Mouse (Mus musculus): ENCODE results near the gene 1700086D15Rik. TPM values are rescaled to one million over a fixed set of nuclear protein-coding genes. Genes with fewer than 3 reads are reported as not detected.

Gene 1700086D15Rik
- polyA plus RNA-seq, 1 experiment from 2014 or later = not detected

DNA sequence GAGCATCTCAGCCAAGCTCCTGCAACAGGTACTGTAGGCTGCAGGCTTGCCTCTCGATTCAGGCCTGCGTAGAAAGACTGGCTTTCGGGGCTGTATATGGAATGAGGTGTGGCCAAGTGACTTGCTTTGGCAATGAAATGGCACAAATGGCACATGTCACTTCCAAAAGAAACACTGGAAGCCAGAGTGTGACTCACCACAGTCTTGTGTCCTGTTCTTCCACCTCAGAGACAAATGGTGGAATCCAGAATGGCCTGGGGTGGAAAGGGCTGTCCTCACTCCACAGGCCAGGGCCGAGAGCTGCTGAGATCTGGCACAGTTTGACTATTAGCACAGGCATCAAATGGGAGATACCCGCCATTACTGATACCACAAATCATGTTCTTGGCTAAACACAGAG lies 6.7 kb downstream of the 1700086D15Rik start:
- Histone ChIP-seq H3K4me2 (replicated peaks; ENCODE audit: low read depth, low read length) (no peak overlapping the region), H3K4me1 (ENCODE audit: control insufficient read depth, insufficient read depth, low read length) (0 out of 2 replicates have a peak, but pooled peaks cover 4% of the 10 kb centered on the region), H3K9ac (replicated peaks; ENCODE audit: low read depth, low read length) (no peak overlapping the region), H3K36me3 (ENCODE audit: control insufficient read depth, insufficient read depth, low read length) (no peaks in the 10 kb centered on the region), H3K27me3 (ENCODE audit: control insufficient read depth, insufficient read depth, low read length) (no peaks in the 10 kb centered on the region), H3K9me3 (ENCODE audit: control insufficient read depth, low read depth, low read length) (no peaks in the 10 kb centered on the region), H3K27ac (ENCODE audit: low read length) (no peak overlapping the region), H3K4me3 (ENCODE audit: low read depth, low read length) (no peak overlapping the region)
- WGBS = 81% methylated on average over 5 of the region's 5 CpGs
- ATAC-seq (ENCODE audit: insufficient number of reproducible peaks, insufficient read depth, low FRiP score, low read depth) = no peak

DNA sequence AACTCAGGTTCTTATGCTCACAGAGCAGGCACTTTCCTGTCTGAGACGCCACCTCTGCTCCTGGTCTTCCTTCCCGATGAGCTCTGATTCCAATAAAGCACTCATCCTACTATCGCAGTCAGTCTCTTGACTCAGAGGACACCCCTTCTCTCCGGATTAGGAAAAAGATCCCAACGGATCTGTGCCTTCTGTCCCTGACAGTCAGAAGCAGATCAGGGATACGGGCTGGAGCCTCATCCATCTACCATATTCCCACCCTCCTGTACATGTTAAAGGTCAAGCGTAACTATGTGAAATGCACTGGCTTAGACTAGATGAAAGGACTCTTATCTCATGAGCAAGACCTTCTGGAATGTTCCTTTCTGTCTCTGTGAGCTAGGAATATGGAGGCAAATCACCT lies 11.2 kb downstream of the 1700086D15Rik start:
- H3K27ac ChIP-seq (ENCODE audit: low read length) = no peak overlapping the region
- no peaks in the 10 kb centered on the region for H3K36me3 ChIP-seq (ENCODE audit: control insufficient read depth, insufficient read depth, low read length)
- H3K27me3 ChIP-seq (ENCODE audit: control insufficient read depth, insufficient read depth, low read length) = no peaks in the 10 kb centered on the region
- no peak overlapping the region for H3K4me3 ChIP-seq (ENCODE audit: low read depth, low read length)
- no peak overlapping the region for H3K4me2 ChIP-seq (replicated peaks; ENCODE audit: low read depth, low read length)
- H3K9me3 ChIP-seq (ENCODE audit: control insufficient read depth, low read depth, low read length) = no peaks in the 10 kb centered on the region
- H3K4me1 ChIP-seq (ENCODE audit: control insufficient read depth, insufficient read depth, low read length) = no peaks in the 10 kb centered on the region
- no peak overlapping the region for H3K9ac ChIP-seq (replicated peaks; ENCODE audit: low read depth, low read length)
- WGBS = 71% methylated on average over 7 of the region's 7 CpGs
- no peak for ATAC-seq (ENCODE audit: insufficient number of reproducible peaks, insufficient read depth, low FRiP score, low read depth)

DNA sequence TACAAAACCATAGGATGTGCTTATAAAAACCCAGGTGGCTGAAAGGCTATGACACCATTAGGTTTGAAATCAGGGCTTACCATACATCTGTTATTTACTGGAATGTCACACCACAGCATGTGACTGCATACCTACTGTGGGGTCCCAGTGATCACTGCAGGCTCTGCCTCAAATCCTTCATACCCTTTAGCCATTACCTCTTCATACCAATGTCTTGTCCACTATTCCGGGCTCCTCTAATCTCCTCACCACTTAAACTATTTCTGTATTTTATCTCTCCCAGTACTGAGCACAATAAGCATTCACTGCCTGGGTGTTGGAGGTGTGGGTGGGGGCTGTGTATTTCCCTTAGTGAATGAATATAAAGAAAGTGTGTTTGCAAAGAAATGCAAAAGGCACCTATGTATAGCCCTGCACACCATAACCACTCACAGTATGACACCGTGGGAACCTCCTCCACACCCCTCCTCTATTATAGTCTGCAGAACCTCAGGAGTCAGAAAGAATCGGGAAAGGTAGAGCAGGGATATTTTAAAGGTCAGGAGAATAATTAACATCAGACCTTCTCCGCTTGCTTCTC lies 16.8 kb downstream of the 1700086D15Rik start:
- 63% methylated on average over 4 of the region's 4 CpGs for WGBS
- H3K9me3 ChIP-seq (ENCODE audit: control insufficient read depth, low read depth, low read length) = no peaks in the 10 kb centered on the region
- H3K27me3 ChIP-seq (ENCODE audit: control insufficient read depth, insufficient read depth, low read length) = no peaks in the 10 kb centered on the region
- H3K4me3 ChIP-seq (ENCODE audit: low read depth, low read length) = no peak overlapping the region
- no peak overlapping the region for H3K9ac ChIP-seq (replicated peaks; ENCODE audit: low read depth, low read length)
- H3K27ac ChIP-seq (ENCODE audit: low read length) = no peak overlapping the region
- ATAC-seq (ENCODE audit: insufficient number of reproducible peaks, insufficient read depth, low FRiP score, low read depth) = no peak
- H3K4me1 ChIP-seq (ENCODE audit: control insufficient read depth, insufficient read depth, low read length) = no peaks in the 10 kb centered on the region
- H3K4me2 ChIP-seq (replicated peaks; ENCODE audit: low read depth, low read length) = no peak overlapping the region
- no peaks in the 10 kb centered on the region for H3K36me3 ChIP-seq (ENCODE audit: control insufficient read depth, insufficient read depth, low read length)

DNA sequence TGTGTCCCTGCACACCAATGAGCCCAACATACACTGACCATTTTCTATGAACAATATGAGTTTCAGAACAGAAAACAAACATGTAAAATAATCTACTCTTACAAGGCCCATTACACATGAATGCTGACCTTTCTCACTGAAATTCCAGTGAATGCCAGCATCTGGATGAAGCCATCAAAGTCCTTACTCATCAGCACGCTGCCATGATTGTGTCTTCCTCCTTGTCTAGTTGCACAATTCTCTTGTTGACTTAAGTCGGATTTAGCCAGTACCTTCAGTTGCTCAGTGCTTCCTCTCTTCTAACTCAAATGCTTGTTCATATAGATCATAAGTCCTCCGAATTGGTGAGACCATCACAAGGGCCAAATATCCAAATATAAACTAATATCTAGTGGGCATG lies 20.7 kb downstream of the 1700086D15Rik start:
- H3K4me3 ChIP-seq (ENCODE audit: low read depth, low read length) = no peak overlapping the region
- H3K36me3 ChIP-seq (ENCODE audit: control insufficient read depth, insufficient read depth, low read length) = no peaks in the 10 kb centered on the region
- no peak overlapping the region for H3K4me2 ChIP-seq (replicated peaks; ENCODE audit: low read depth, low read length)
- H3K4me1 ChIP-seq (ENCODE audit: control insufficient read depth, insufficient read depth, low read length) = no peaks in the 10 kb centered on the region
- no peak overlapping the region for H3K27ac ChIP-seq (ENCODE audit: low read length)
- H3K9me3 ChIP-seq (ENCODE audit: control insufficient read depth, low read depth, low read length) = no peaks in the 10 kb centered on the region
- no peak overlapping the region for H3K9ac ChIP-seq (replicated peaks; ENCODE audit: low read depth, low read length)
- 87% methylated on average over 3 of the region's 3 CpGs for WGBS
- no peak for ATAC-seq (ENCODE audit: insufficient number of reproducible peaks, insufficient read depth, low FRiP score, low read depth)
- no peaks in the 10 kb centered on the region for H3K27me3 ChIP-seq (ENCODE audit: control insufficient read depth, insufficient read depth, low read length)

DNA sequence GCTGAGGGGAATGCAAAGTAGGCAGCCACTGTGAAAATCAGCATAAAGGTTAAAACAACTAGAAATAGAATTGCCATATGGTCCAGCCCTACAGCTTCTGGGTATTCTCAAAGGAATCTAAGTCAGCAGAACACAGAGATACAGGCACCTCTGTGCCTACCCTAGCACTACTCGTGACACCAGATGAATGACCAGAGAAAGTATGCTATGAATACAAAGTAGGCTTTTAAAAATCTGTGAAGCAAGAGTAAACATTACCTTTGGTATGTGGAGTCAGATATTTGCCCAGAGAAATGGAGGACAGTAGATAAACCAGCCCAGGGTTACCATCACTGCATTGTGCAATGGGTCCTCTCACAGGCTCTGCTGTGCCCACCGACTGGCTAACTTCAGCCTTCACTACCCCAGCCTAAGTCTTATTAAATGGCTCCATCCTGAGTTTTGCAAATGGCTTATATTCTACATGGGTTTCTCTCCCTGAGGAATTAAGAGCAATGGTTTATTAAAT lies 22.5 kb downstream of the 1700086D15Rik start:
- Histone ChIP-seq H3K9ac (replicated peaks; ENCODE audit: low read depth, low read length) (no peak overlapping the region), H3K4me2 (replicated peaks; ENCODE audit: low read depth, low read length) (no peak overlapping the region), H3K36me3 (ENCODE audit: control insufficient read depth, insufficient read depth, low read length) (no peaks in the 10 kb centered on the region), H3K9me3 (ENCODE audit: control insufficient read depth, low read depth, low read length) (no peaks in the 10 kb centered on the region), H3K27ac (ENCODE audit: low read length) (no peak overlapping the region), H3K4me1 (ENCODE audit: control insufficient read depth, insufficient read depth, low read length) (no peaks in the 10 kb centered on the region), H3K27me3 (ENCODE audit: control insufficient read depth, insufficient read depth, low read length) (no peaks in the 10 kb centered on the region), H3K4me3 (ENCODE audit: low read depth, low read length) (no peak overlapping the region)
- WGBS = 52% methylated on average over 2 of the region's 2 CpGs
- no peak for ATAC-seq (ENCODE audit: insufficient number of reproducible peaks, insufficient read depth, low FRiP score, low read depth)

DNA sequence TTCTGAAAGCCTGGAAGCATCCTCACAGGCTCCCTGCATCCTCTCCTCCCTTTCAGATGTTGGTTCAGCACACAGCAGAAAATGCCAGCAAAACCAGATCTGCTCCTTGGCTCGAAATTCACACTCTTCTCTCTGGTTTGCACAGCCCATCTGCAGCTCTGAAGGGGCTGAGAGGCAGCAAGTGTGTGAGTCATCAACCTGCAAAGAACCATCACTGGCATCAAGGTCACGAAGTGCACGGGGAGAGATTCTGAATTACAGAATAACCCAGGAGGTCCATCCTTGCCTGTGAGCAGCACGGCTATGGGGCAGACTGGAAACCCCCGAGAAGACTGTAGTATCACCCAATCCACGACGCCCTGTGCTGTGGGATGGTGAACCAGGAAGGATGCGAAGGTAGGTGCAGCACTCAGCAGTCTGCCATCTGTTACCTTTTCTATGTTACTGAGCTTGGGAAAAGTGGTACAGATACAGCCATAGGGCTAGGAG lies 24.4 kb downstream of the 1700086D15Rik start:
- ATAC-seq (ENCODE audit: insufficient number of reproducible peaks, insufficient read depth, low FRiP score, low read depth) = no peak

DNA sequence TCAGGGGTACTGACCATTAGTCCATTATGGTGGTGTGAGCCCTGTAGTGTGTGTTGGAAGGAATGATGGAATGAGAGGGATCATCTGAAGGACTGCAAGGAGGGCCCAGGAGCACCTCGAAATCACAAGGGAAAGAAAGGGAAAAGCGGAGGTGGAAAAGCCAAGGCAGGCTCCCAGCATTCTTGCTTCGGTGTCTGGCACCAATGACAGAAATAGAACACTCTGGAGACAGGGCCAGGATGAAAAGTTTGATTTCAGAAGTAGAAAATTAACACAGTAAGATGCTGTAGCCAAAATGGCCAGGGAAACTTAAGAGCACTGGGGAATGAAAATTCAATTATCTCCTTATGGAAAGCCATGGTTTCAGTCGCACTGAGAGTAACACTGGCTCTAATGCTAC lies 26.0 kb downstream of the 1700086D15Rik start:
- Histone ChIP-seq H3K4me1 (ENCODE audit: control insufficient read depth, insufficient read depth, low read length) (no peaks in the 10 kb centered on the region), H3K27ac (ENCODE audit: low read length) (no peak overlapping the region), H3K9me3 (ENCODE audit: control insufficient read depth, low read depth, low read length) (no peaks in the 10 kb centered on the region), H3K9ac (replicated peaks; ENCODE audit: low read depth, low read length) (no peak overlapping the region), H3K4me3 (ENCODE audit: low read depth, low read length) (no peak overlapping the region), H3K36me3 (ENCODE audit: control insufficient read depth, insufficient read depth, low read length) (no peaks in the 10 kb centered on the region), H3K4me2 (replicated peaks; ENCODE audit: low read depth, low read length) (no peak overlapping the region), H3K27me3 (ENCODE audit: control insufficient read depth, insufficient read depth, low read length) (no peaks in the 10 kb centered on the region)
- no peak for ATAC-seq (ENCODE audit: insufficient number of reproducible peaks, insufficient read depth, low FRiP score, low read depth)
- 88% methylated on average over 4 of the region's 4 CpGs for WGBS

More for the DNA sequence above, 24.4 kb downstream of the 1700086D15Rik start:
- H3K36me3 ChIP-seq (ENCODE audit: control insufficient read depth, insufficient read depth, low read length) = no peaks in the 10 kb centered on the region
- H3K4me3 ChIP-seq (ENCODE audit: low read depth, low read length) = no peak overlapping the region
- H3K4me1 ChIP-seq (ENCODE audit: control insufficient read depth, insufficient read depth, low read length) = no peaks in the 10 kb centered on the region
- H3K27me3 ChIP-seq (ENCODE audit: control insufficient read depth, insufficient read depth, low read length) = no peaks in the 10 kb centered on the region
- no peak overlapping the region for H3K9ac ChIP-seq (replicated peaks; ENCODE audit: low read depth, low read length)
- no peak overlapping the region for H3K4me2 ChIP-seq (replicated peaks; ENCODE audit: low read depth, low read length)
- H3K27ac ChIP-seq (ENCODE audit: low read length) = no peak overlapping the region
- H3K9me3 ChIP-seq (ENCODE audit: control insufficient read depth, low read depth, low read length) = no peaks in the 10 kb centered on the region
- 87% methylated on average over 8 of the region's 8 CpGs for WGBS

GRCm38 (mm10) chr11:65129110-65129509 lies 30.6 kb downstream of the 1700086D15Rik start:
- WGBS = 84% methylated on average over 4 of the region's 4 CpGs
- Histone ChIP-seq H3K9ac (replicated peaks; ENCODE audit: low read depth, low read length) (no peak overlapping the region), H3K36me3 (ENCODE audit: control insufficient read depth, insufficient read depth, low read length) (no peaks in the 10 kb centered on the region), H3K4me1 (ENCODE audit: control insufficient read depth, insufficient read depth, low read length) (0 out of 2 replicates have a peak, but pooled peaks cover 3% of the 10 kb centered on the region), H3K9me3 (ENCODE audit: control insufficient read depth, low read depth, low read length) (no peaks in the 10 kb centered on the region), H3K27ac (ENCODE audit: low read length) (no peak overlapping the region), H3K4me2 (replicated peaks; ENCODE audit: low read depth, low read length) (no peak overlapping the region), H3K4me3 (ENCODE audit: low read depth, low read length) (no peak overlapping the region), H3K27me3 (ENCODE audit: control insufficient read depth, insufficient read depth, low read length) (no peaks in the 10 kb centered on the region)
- no peak for ATAC-seq (ENCODE audit: insufficient number of reproducible peaks, insufficient read depth, low FRiP score, low read depth)

GRCm38 (mm10) chr11:65128666-65129065 lies 31.0 kb downstream of the 1700086D15Rik start:
- H3K4me3 ChIP-seq (ENCODE audit: low read depth, low read length) = no peak overlapping the region
- ATAC-seq (ENCODE audit: insufficient number of reproducible peaks, insufficient read depth, low FRiP score, low read depth) = no peak
- WGBS = 66% methylated on average over 4 of the region's 4 CpGs
- 0 out of 2 replicates have a peak, but pooled peaks cover 3% of the 10 kb centered on the region for H3K4me1 ChIP-seq (ENCODE audit: control insufficient read depth, insufficient read depth, low read length)
- H3K9me3 ChIP-seq (ENCODE audit: control insufficient read depth, low read depth, low read length) = no peaks in the 10 kb centered on the region
- H3K9ac ChIP-seq (replicated peaks; ENCODE audit: low read depth, low read length) = no peak overlapping the region
- no peak overlapping the region for H3K27ac ChIP-seq (ENCODE audit: low read length)
- H3K4me2 ChIP-seq (replicated peaks; ENCODE audit: low read depth, low read length) = no peak overlapping the region
- no peaks in the 10 kb centered on the region for H3K27me3 ChIP-seq (ENCODE audit: control insufficient read depth, insufficient read depth, low read length)
- no peaks in the 10 kb centered on the region for H3K36me3 ChIP-seq (ENCODE audit: control insufficient read depth, insufficient read depth, low read length)
